Mouse (Mus musculus) intestine, embryonic 14.5 days (tissue): ENCODE measurements around the gene Selenbp2. TPM values are rescaled to one million over a fixed set of nuclear protein-coding genes. Genes with fewer than 3 reads are reported as not detected.
"Not testable (repeated sequence)": the region's sequence is repeated elsewhere in the genome, so short reads cannot be mapped to it uniquely, and the experiment has no call there.

Experiments used
- ATAC-seq: fragments of 200-750 bp; cut with Nextera tagmentation; replicated peaks from 2 replicates; pipeline ENCODE4 v1.8.0; 2017; ENCODE audit warnings: low read depth, moderate number of reproducible peaks, moderate TSS enrichment, moderate library complexity; ENCODE audit not compliant: low FRiP score, low TSS enrichment
- DNase-seq: peaks from one replicate; pipeline ENCODE4 v3.0.0-alpha.2; 2018; ENCODE audit warnings: low spot score
- H3K27ac ChIP-seq: fragments of 300-500 bp; sonication (generic); 2 replicates; pipeline ENCODE4 v1.5.1; 2014; ENCODE audit warnings: low read depth, mild to moderate bottlenecking, control low read depth
- H3K27me3 ChIP-seq: fragments of 300-500 bp; sonication (generic); replicated peaks from 2 replicates; pipeline ENCODE4 v1.6.1; 2014; ENCODE audit warnings: low read length, control low read depth; ENCODE audit not compliant: control insufficient read depth, insufficient read depth
- H3K36me3 ChIP-seq: fragments of 300-500 bp; sonication (generic); 2 replicates; pipeline ENCODE4 v1.6.1; 2014; ENCODE audit warnings: low read length, control low read depth; ENCODE audit not compliant: control insufficient read depth, insufficient read depth
- H3K4me1 ChIP-seq: fragments of 300-500 bp; sonication (generic); replicated peaks from 2 replicates; pipeline ENCODE4 v1.6.1; 2014; ENCODE audit warnings: low read length, control low read depth, mixed read lengths; ENCODE audit not compliant: control insufficient read depth, insufficient read depth
- H3K4me2 ChIP-seq: fragments of 300-500 bp; sonication (generic); 2 replicates; pipeline ENCODE4 v1.6.1; 2014; ENCODE audit warnings: low read length
- H3K4me3 ChIP-seq: fragments of 300-500 bp; sonication (generic); 2 replicates; pipeline ENCODE4 v1.5.1; 2014; ENCODE audit warnings: low read depth, low read length, control low read depth, mixed read lengths
- H3K9ac ChIP-seq: fragments of 300-500 bp; sonication (generic); 2 replicates; pipeline ENCODE4 v1.6.1; 2014; ENCODE audit warnings: mild to moderate bottlenecking, low read length
- H3K9me3 ChIP-seq: fragments of 300-500 bp; sonication (generic); 2 replicates; pipeline ENCODE4 v1.6.1; 2016; ENCODE audit warnings: low read length, control low read depth; ENCODE audit not compliant: control insufficient read depth
- WGBS: fragments of 180-500 bp; shearing (Covaris S2); extraction: QIAGEN DNeasy Blood & Tissue Kit; methylation state at CpG from one replicate; pipeline ENCODE4 v1.1.7; 2014; 5-methylcytosine and 5-hydroxymethylcytosine counted together
- polyA plus RNA-seq: library from polyadenylated mRNA; unstranded; fragments of >200 nt; fragmentation: Nextera tagmentation; extraction: Ambion mirVana; gene quantifications from 2 replicates; pipeline ENCODE4 v1.2.1, GENCODE M21; 2014

Gene Selenbp2
- polyA plus RNA-seq, 1 experiment from 2014 or later, result 2.5 TPM

- ATAC-seq, result no peak
- no peaks in the 10 kb centered on the region for H3K27me3 ChIP-seq
- no peak overlapping the region for H3K27ac ChIP-seq
These were observed 9.5 kb downstream of the Selenbp2 start for GRCm38 (mm10) chr3:94702856-94703255.

GRCm38 (mm10) chr3:94703364-94703763, 10.0 kb downstream of the Selenbp2 start:
- H3K9me3 ChIP-seq, H3K4me2 ChIP-seq, H3K27ac ChIP-seq, ATAC-seq, H3K36me3 ChIP-seq, H3K4me1 ChIP-seq, H3K4me3 ChIP-seq, H3K27me3 ChIP-seq, DNase-seq, H3K9ac ChIP-seq: not testable (repeated sequence)
- 32% methylated on average over 2 of the region's 3 CpGs for WGBS

More at GRCm38 (mm10) chr3:94702856-94703255, 9.5 kb downstream of the Selenbp2 start:
- no peaks in the 10 kb centered on the region for H3K4me1 ChIP-seq
- no peaks in the 10 kb centered on the region for H3K9me3 ChIP-seq
- no peak for DNase-seq
- H3K36me3 ChIP-seq, result no peaks in the 10 kb centered on the region
- H3K4me3 ChIP-seq, result no peak overlapping the region
- H3K4me2 ChIP-seq, result no peak overlapping the region
- 71% methylated on average over 3 of the region's 3 CpGs for WGBS
- no peak overlapping the region for H3K9ac ChIP-seq

- not testable (repeated sequence) for H3K36me3 ChIP-seq, H3K9me3 ChIP-seq, H3K4me2 ChIP-seq, DNase-seq, H3K4me1 ChIP-seq, H3K9ac ChIP-seq, H3K27me3 ChIP-seq, H3K4me3 ChIP-seq, H3K27ac ChIP-seq
- ATAC-seq, result peak; percentile 84
These were observed 17.2 kb downstream of the Selenbp2 start for GRCm38 (mm10) chr3:94710591-94710990.

- not testable (repeated sequence) for H3K36me3 ChIP-seq, ATAC-seq, H3K4me3 ChIP-seq, H3K9me3 ChIP-seq, H3K27ac ChIP-seq, H3K27me3 ChIP-seq, H3K4me1 ChIP-seq, H3K9ac ChIP-seq, H3K4me2 ChIP-seq, DNase-seq
- 80% methylated on average over 3 of the region's 3 CpGs for WGBS
These were observed 20.1 kb downstream of the Selenbp2 start for GRCm38 (mm10) chr3:94713424-94713823.

- H3K27me3 ChIP-seq, H3K4me2 ChIP-seq, H3K4me1 ChIP-seq, DNase-seq, H3K9ac ChIP-seq, H3K27ac ChIP-seq, H3K4me3 ChIP-seq, H3K9me3 ChIP-seq, H3K36me3 ChIP-seq: not testable (repeated sequence)
- WGBS, result 13% methylated on average over 1 of the region's 1 CpGs
- ATAC-seq, result peak; percentile 72; the same call in 1 of the 2 replicates
These were observed 24.9 kb downstream of the Selenbp2 start for GRCm38 (mm10) chr3:94718253-94718652.

GRCm38 (mm10) chr3:94723637-94724036, 30.3 kb downstream of the Selenbp2 start:
- H3K9ac ChIP-seq, result not testable (repeated sequence)

GRCm38 (mm10) chr3:94745691-94746090, 52.3 kb downstream of the Selenbp2 start:
- H3K9ac ChIP-seq, result no peak overlapping the region
- H3K4me3 ChIP-seq, result no peak overlapping the region
- no peaks in the 10 kb centered on the region for H3K27me3 ChIP-seq
- no peaks in the 10 kb centered on the region for H3K36me3 ChIP-seq
- 96% methylated on average over 17 of the region's 17 CpGs for WGBS
- no peak for DNase-seq
- no peak for ATAC-seq
- no peak overlapping the region for H3K27ac ChIP-seq
- H3K4me1 ChIP-seq, result no peaks in the 10 kb centered on the region
- H3K4me2 ChIP-seq, result no peak overlapping the region
- no peaks in the 10 kb centered on the region for H3K9me3 ChIP-seq

More at GRCm38 (mm10) chr3:94723637-94724036, 30.3 kb downstream of the Selenbp2 start:
- H3K36me3 ChIP-seq, ATAC-seq, H3K4me3 ChIP-seq, H3K4me2 ChIP-seq, DNase-seq, H3K27ac ChIP-seq, H3K4me1 ChIP-seq, H3K27me3 ChIP-seq, H3K9me3 ChIP-seq: not testable (repeated sequence)
- WGBS, result 24% methylated on average over 2 of the region's 2 CpGs

Other genes starting within 250 kb of the Selenbp2 start
- 0.26 and 0.51 TPM in 2 replicates for gene Oaz3, start 249.6 kb upstream of the Selenbp2 start, polyA plus RNA-seq
- gene Celf3, start 215.3 kb upstream of the Selenbp2 start, polyA plus RNA-seq, result 47.7 and 54.3 TPM in 2 replicates
- 8.1 and 9.3 TPM in 2 replicates for gene Riiad1, start 213.2 kb upstream of the Selenbp2 start, polyA plus RNA-seq
- gene Snx27, start 110.8 kb upstream of the Selenbp2 start, polyA plus RNA-seq, result 28.6 and 33.8 TPM in 2 replicates
- gene Gm10972, start 50.4 kb upstream of the Selenbp2 start, polyA plus RNA-seq, result not detected in 2 replicates
- 10.9 and 11.0 TPM in 2 replicates for gene Tuft1, start 34.7 kb upstream of the Selenbp2 start, polyA plus RNA-seq
- 38.9 and 41.9 TPM in 2 replicates for gene Cgn, start 92.9 kb downstream of the Selenbp2 start, polyA plus RNA-seq
- gene Pogz, start 144.0 kb downstream of the Selenbp2 start, polyA plus RNA-seq, result 19.6 and 19.9 TPM in 2 replicates
- gene Psmb4, start 193.4 kb downstream of the Selenbp2 start, polyA plus RNA-seq, result 354 and 364 TPM in 2 replicates
- 74.2 and 74.5 TPM in 2 replicates for gene Selenbp1, start 239.5 kb downstream of the Selenbp2 start, polyA plus RNA-seq